Mouse (Mus musculus) lung, postnatal 0 days (tissue): Measurements from ENCODE around the gene Actr1a.
A peak's percentile ranks its signal among the peaks of the same experiment; 100 is the strongest.

Experiments used
- CTCF ChIP-seq: IDR thresholded peaks from 2 replicates; pipeline ENCODE4 v1.5.1; 2016; ENCODE audit warnings: antibody characterized with exemption, mild to moderate bottlenecking
- EP300 ChIP-seq: IDR thresholded peaks from 2 replicates; pipeline ENCODE4 v1.6.1; 2016; ENCODE audit warnings: antibody characterized with exemption, mild to moderate bottlenecking, control low read depth

- TF ChIP-seq CTCF: peak; percentile 80
- no peak for TF ChIP-seq EP300
Measured at GRCm38 (mm10) chr19:46369204-46369603, 26.3 kb downstream of the Actr1a start.
